Mouse (Mus musculus) adrenal gland, postnatal 14 days (tissue): ENCODE results near the gene Efcab14. TPM values are rescaled to one million over a fixed set of nuclear protein-coding genes. Genes with fewer than 3 reads are reported as not detected.
A peak's percentile ranks its signal among the peaks of the same experiment; 100 is the strongest.

ENCODE experiments used
- DNase-seq: peaks from one replicate; pipeline ENCODE4 v3.0.0; 2021; ENCODE audit warnings: mixed read lengths
- long read RNA-seq, 2 experiments: library from polyadenylated mRNA; stranded (forward); transcript quantifications; one replicate each; pipeline ENCODE4 v2.0.0; 2021
- total RNA-seq: library from RNA; stranded (reverse); gene quantifications from 2 replicates; pipeline ENCODE4 v1.2.3, GENCODE M21; 2021

Efcab14 gene
- 57.2 and 60.1 TPM in 2 replicates for total RNA-seq
- long read RNA-seq, experiment 1, full-length matches to known transcripts, result 15 of 23 reads
- long read RNA-seq, experiment 1, partial matches to known transcripts, result 7 of 23 reads
- long read RNA-seq, experiment 1, other reads (novel, unspliced or antisense), result 1 of 23 reads
- long read RNA-seq, experiment 2, partial matches to known transcripts, result 1 of 9 reads
- long read RNA-seq, experiment 2, other reads (novel, unspliced or antisense), result 4 of 9 reads

DNA sequence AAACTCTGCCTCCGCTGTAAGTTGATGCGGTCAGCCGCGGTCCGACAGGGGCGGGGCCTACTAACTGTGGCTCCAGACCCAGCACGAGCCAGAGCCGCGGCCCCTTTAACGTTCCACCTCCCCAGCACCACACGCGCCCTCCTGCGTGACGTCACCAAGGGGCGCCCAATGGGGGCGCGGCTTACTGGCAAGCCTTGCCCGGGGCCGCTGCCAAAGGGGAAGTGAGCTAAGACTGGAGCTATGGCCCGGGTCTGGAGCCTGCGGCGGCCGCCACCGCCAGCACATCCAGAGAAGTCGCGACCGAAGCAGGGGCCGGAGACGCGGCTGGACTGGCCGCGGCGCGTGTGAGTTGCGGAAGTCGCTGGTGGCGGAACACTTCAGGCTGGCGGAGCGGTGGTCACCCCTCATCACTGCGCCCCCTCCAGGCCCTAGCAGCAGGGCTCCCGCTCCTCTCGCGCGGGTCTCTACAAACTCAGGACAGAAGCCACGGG lies at the start of gene Efcab14:
Efcab14 (plus strand) TSS at position 194 of the 491 bp plus-strand sequence.
- peak; percentile 99 for DNase-seq

DNA sequence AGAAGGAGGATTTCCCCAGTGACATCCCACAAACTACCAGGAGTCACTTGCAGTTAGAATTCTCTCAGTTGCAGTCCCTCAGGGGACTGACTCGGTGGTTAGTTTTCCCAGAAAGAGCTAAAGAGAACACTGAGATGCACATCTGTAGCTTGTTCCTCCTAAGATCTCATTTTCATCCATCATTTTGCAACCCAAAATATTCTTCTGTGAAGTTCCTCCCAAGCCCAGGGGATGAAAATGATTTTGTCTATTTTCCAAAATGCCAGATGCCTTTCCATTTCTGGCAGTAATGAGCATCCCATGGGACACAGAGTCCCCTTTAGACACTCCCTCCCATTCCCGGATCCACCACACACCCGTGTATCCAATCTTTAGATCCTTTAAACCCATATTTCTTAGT lies 36.1 kb upstream of the Efcab14 start:
- DNase-seq, result no peak

DNA sequence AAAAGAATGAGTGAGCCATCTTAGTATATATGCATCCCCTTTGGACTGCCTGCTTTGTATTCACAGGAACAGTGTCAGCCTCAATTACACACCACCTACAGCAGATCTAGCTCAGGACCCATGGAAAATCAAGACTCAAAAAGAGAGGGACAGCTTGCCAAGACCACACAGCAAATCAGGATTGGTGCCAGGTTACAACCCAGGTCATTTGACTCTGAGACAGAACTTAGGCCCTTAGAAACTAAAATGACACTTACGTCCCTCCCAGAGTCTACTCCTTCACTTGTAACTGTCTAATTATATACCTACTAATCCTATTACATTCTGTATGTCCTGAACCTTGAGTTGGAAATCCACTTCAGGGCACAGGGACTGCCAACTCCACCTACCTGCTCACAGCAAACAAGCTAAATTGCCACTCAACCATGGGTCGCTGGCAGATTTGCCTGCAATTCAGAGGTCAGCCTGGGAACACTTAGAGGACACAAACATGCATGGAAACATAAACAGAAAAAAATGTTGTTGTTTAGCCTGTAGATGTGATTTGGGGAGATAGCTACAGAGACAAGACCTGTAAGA lies 33.5 kb upstream of the Efcab14 start:
- DNase-seq, result no peak

DNA sequence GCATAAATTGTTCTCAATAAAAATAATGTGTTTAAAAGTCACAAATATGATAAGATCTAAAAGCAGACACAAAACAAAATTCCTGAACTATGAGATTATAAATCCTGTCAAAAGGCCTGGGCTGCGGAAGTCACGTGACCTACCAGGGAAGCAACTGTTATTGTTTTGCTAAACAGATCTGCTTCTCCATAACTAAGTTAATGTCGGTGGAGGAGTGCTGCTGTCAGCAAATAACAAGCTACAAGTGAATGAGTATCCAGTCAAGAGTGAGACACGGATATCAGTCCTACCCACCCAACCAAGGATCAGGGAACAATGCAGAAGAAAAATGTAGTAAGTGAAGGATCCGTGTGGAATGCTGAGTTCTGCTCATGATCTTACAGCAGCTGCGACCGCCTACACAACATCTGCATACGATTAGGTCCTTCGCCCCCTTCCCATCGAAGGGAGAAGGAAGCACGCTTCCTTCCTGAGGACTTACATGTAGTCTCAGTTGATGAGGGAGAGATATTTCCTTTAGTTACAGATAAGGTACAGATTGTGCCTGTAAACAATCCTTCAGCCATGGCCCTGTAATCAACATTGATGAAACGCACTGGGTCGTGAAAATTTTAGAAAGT lies 28.5 kb upstream of the Efcab14 start:
- peak; percentile 41 for DNase-seq

DNA sequence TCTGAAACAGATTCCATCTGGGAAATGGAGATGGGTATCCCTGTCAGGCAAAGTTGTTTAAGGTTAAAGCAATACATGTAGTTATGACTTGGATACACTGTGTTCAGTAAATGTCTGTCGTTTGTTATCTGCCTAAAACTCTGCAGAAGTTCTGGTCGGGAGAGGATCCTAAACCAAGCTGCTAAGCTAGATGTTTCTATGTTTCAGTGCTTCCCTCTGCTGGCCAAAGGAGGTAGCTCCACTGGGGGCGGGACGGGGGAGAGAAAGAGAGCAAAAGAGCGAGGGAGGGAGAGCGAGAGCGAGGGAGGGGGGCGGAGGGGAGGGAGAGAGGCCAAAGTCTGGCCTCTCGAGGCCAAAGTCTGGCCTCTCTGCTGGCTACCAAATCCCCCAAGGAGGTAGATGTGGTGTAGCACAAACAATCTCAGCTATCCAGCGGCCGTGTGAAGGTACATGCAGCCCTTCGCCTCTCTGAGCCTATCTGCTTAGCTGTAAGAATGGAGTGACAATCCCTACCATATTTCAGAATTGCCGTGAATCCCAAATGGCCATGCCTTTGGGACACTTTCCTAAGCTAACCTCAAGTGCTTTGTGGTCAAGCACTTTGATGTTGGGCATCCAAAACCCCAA lies 27.6 kb upstream of the Efcab14 start:
- peak; percentile 92 for DNase-seq

DNA sequence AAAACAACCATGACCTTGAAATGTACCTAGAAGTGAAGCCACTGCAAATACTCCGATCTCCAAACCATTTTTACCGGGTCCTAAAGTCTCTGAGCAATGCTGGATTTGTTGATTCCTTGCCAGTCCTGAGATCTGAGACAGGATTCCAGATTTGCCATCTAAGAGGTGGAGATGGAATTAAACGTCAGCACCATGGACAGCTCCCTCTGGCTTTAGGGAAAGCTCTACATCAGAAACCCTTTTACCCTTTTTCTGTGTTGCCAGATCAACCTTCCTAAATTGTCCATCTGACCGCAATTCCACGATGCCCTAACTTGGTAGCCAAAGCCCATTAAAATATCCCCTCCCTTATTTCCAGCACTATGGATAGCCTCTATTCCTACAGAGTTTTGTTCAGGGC lies 8.8 kb upstream of the Efcab14 start:
- peak; percentile 83 for DNase-seq

DNA sequence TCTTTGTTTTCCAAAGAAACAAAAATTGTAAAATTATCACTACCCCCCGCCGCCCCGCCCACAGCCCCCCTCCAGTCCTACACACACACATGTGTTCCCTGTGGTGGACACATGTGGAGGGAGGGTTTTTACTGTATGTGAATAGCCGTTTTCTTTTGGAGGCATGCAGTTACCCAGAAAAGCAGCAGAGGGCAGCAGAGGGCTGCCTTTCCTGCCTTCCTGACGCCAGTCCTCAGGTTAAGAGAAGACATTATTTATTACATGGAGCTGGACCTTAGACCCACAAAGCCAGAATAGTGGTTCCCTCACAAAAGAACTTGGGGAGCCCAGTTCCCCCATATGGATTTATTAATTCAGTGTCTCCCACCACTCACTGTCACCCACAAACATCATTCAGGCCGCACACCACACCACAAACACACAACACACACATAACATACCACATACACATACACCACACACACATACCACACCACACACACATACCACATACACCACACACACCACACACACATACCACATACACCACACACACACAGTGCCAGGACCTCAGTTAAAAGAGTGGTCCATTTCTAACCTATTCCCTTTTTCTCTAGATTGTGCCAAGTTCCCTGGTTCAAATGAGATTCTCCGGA lies 5.8 kb upstream of the Efcab14 start:
- peak; percentile 79 for DNase-seq

DNA sequence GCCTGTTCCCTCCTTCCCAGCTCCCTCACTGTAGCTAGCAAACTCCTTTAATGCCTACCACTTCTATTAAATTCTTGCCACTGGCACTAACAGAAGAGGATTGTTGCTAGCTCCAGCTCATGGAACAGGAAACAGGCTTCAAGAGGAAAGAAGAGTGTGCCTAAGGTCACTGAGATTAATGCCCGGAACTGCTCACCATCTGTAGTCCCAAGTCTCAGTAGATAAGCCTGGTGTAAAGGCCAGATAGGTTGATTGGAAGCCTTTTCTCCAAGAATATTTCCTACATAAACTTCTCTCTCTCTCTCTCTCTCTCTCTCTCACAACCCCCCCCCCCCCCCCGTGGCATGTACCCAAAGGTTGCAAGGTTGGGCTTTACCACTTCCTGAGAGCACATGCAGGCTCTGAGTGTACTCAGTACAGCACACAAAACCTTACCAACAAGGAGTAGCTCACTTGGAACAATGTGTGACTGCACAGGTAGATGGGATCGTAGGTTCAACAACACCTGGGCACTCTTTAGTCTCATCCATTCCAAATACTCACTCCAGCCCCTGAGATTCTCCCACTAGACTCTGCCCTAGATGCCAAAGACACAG lies 5.2 kb upstream of the Efcab14 start:
- no peak for DNase-seq

DNA sequence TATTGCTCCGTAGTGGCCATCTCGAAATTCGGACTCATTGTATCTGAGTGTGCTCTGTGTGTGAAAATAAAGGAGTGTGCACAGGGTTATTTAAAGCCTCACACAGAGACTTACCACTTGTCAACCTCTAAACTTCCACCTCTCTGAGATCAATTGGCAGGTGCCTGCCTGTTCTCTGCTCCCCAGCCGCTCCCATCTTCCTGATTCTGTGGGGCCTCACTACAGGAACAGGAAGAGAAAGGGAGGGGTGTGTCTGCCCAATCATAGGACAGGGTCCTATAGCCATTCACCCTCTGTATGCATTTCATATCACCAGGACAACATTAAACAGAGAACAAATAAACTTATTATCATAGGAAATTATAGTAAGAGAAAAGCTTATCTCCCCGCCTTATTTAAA lies 3.8 kb upstream of the Efcab14 start:
- no peak for DNase-seq

DNA sequence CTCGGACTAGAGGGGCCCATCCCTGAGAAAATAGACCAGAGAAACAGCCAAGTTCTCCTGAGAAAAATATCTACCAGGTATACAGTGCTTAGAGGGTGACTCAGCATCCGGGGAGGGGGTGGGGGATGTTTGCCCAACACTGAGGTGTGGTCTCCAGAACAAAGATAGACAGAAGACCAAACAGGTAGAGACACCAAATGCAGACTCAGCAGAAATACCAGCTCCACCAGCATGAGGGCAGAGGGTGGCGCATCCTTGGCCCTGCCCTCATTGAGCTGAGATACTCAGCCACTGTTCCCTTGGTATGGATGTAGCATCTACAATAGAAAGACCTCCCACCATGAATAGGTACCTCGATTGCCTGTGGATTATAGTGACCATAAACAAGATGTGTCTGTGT lies 2.7 kb upstream of the Efcab14 start:
- no peak for DNase-seq

DNA sequence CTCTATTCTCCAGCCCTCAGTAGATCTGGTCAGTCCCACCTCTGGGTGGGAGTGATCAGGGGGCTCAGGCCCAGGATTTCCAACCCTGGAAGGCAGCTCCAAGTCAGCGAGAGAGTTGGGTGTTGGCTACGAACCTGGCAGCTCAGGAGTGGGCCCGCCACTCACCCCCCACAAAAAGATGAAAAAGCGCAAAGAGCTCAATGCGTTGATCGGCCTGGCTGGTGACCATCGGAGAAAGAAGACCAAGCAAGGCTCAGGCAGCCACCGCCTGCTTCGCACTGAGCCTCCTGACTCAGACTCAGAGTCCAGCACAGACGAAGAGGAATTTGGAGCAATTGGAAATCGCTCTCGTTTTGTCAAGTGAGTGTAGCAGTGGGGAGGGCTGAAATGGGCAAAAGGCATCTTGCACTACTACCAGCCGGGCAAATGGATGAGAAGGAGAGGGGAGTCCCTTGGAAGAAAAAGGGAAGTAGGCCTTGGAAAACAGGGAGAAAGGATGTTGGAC lies 989 bp downstream of the Efcab14 start:
- DNase-seq, result peak; percentile 30

DNA sequence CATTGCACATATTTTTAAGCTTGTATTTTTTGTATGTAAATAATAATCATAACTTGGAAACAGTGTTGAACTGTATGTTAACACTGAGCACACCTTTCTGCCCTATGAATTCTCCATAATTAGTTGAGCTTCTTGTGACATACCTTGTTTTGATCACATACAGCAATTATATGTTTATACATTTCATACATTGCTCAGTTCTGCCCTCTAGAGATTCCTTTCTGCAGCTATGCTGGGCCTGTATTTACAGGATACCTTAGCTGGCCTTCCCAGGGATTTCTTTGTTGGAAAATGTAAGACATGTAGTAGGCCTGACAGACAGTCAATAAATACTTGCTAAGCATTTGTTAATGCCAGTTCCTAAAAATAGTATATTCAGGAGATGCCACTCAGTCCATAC lies 5.1 kb downstream of the Efcab14 start:
- DNase-seq, result no peak

DNA sequence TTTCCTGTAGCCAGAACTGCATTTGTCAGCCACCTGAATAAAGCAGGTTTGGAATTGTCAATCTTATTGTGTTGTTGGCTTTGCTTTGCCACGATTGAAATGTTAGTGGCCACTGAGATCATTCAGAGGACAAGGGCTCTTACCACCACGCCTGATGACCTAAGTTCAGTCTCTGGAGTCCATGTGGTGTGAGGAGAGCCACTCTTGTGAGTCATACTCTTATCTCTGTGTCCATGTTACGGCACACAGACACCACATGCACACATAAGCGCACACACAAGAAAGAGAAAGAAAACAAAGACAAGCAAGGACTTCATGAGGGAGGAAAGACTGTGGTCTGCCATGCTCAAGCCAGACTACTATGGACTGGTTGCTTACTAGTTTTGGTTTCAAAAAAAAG lies 5.6 kb downstream of the Efcab14 start:
- peak; percentile 29 for DNase-seq

DNA sequence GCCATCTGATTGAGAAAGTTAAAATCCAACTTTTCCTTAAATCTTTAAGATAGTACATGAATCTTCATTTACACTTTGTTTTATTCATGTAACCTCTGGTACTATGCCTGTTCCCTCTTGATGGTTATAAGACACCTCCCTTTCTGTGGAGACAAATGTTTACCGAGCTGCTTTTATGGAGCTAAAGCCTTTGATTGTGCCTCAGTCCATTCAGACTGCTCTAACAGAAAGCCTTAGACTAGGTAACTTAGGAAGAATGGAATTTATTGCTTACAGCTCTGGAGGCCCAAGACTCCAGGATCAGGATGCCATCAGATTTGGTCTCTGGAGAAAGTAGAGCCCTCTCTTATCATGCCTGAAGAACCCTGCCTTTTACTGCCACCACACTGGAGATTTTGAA lies 10.6 kb downstream of the Efcab14 start:
- no peak for DNase-seq

DNA sequence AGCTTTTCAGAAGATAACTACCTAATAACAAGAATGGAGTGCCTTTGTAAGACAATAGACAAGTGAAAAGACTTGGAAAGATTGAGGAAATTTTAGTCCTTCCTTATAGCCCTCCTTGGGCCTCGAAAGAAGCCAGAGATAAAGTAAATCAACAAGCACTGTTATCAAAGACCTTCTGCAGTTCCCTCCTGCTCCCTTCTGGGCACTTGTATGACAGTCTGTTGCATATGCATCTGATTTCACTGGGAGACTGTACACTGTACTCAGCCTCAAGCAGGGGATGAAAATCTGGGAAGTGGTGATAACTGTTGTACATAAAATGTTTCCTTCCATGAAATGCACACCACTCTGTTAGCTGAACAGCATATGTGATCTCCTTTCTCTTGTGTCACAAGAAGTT lies 11.8 kb downstream of the Efcab14 start:
- DNase-seq, result no peak

DNA sequence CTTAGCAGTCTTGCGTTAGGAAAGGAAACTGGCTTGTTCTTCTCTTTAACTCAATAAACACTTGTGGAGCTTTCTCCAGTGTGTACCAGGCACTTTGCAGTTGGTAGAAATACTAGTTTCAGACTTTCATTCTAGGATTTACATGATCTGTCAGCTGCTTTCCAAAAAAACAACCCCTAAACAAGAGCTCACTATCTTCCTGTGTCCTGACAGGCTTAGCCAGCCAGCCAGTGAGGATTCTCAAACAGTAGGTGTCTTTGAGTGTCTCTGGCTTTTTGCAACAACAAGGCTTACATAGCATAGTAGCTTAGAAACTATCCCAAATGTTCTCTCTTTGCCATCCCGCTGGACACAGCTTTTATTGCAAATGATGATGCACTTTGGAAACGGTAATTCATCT lies 16.6 kb downstream of the Efcab14 start:
- DNase-seq, result no peak

DNA sequence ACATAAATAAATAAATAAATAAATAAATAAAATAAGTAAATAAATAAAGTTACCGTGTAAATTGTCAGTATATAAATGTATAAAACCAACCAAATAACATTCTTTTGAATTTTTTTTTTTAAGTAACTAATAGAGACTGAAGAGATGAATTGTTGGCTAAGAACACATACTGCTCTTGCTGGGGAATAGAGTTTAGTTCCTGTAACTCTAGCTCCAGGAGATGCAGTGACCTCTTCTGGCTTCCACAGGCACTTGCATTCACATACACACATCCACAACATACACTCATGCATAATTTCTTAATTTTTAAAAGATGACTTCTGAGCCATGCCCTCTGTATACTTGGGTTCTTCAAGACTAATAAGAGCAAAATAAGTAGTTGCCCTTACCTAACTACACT lies 17.3 kb downstream of the Efcab14 start:
- DNase-seq, result no peak

DNA sequence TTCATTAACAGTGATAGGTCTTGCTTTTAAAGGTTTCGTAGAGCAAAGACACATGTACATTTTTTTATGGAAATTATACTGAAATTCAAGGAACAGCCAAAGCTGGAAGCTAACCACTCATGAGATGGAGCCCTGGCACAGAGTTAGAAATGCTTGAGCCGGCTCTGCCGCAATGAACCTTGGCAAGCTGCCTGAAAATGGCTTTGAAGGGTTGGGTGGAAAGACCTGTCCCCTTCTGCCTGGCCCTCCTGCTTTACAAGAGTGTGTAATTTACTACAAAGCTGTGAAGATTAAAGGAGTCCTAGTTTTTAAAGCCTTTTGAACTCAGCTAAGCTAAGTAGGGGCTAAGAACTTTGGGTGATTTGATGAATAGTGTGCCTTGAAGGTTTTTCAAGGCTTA lies 23.7 kb downstream of the Efcab14 start:
- DNase-seq, result peak; percentile 84

DNA sequence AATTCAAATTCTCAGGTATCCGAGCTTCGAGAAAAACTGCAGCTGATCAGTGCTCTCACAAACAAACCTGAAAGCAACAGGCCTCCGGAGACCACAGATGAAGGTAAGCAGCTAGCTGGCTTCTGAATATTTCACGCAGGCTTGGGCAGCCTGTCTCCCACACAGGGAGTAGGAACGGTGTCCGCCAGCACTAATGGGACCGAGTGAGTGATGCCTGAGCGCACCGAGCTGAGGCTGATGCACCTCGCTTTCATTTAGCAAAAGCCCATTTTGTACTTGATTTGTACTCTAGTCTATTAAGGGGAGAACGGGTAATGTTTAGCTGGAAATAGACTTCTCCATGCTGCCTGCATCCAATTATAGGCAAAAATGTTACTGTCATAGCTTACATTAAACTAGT lies 27.0 kb downstream of the Efcab14 start:
- DNase-seq, result no peak

DNA sequence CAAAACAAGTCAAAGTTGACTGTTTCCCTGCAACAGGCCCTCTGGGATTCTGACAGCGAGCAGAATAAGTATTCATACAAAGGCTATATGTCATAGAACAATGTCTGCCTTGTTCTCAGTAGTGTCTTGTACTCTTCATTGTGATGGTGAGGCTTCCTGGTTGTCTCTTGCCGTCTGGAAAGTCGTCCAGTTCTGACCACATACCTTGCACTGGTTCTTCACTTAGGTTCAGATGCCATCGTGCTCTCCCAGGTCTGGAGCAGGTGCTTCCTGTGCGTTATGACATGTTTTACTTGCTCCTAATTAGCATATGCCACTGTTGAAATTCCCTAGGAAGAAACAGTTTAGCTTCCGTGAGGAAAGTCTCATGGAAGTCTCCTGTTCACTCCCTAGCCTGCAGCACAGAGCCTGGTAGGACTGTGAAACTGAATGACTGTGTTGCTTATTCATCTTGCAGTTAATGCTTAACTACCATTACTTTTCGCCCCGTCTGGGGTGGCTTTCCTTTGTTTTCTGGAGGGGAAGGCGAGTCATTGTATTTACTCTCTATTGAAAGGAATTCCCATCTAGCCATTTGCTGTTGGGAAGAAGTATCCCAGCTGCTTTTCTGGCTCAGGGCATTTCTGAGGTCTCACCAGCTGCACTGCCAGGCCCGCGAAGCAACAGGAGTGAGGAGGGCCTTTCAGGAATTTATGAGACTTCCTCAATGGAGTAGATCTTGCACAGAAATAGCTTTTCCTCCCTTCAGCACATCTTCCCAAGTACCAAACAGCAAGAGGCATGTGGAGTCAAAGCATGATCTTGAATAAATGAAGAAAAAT lies 30.3 kb downstream of the Efcab14 start:
- no peak for DNase-seq

DNA sequence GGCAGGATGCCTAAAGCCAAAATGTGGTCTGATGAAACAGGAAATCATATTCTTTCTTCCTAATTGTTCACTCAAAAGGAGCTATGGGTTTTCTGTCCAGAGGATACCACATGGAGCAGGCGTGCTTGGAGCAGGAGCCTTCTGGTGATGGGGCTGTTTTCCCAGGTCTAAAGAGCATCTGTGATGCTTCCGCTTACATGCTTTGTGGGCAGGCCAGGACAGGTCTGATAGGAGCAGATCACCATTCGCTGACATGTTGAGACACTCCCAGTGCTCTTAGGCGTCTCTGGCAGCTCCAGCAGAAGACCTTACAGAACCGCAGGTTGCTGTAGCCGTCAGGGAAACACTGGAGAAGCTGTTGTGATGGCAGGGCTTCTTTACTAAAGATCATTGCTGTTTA lies 37.5 kb downstream of the Efcab14 start:
- DNase-seq, result no peak
